In genomic region chr9:99139194-99140023, GRCm38 (mm10) we compare ENCODE assay signal across 8 mouse cellular contexts. TPM values are rescaled to one million over a fixed set of nuclear protein-coding genes. Genes with fewer than 3 reads are reported as not detected.
A peak's percentile ranks its signal among the peaks of the same experiment; 100 is the strongest.
DNase-seq lines count a peak whose midpoint lies in the region; ATAC-seq and TF ChIP-seq lines count a peak whose summit lies in the region.

No protein-coding gene starts in this region.

- peak overlapping the region; percentile 78 for H3K27ac ChIP-seq in embryonic facial prominence, embryonic 14.5 days (replicated peaks; ENCODE audit: low read depth, low read length)
- no peak overlapping the region for H3K27ac ChIP-seq in limb, embryonic 14.5 days (replicated peaks; ENCODE audit: low read depth, low read length)
- peak overlapping the region; percentile 96 for H3K27ac ChIP-seq in midbrain, embryonic 16.5 days (ENCODE audit: low read length)

- H3K4me2 ChIP-seq in embryonic facial prominence, embryonic 14.5 days (ENCODE audit: low read depth, low read length): peak overlapping the region; percentile 80
- peak overlapping the region; percentile 72 for H3K4me2 ChIP-seq in limb, embryonic 14.5 days (replicated peaks; ENCODE audit: low read depth, low read length, severe bottlenecking)
- peak overlapping the region; percentile 73 for H3K4me2 ChIP-seq in midbrain, embryonic 16.5 days (ENCODE audit: low read length)

- no peaks in the 10 kb centered on the region for H3K36me3 ChIP-seq in embryonic facial prominence, embryonic 14.5 days (ENCODE audit: control insufficient read depth, insufficient read depth, low read length)
- H3K36me3 ChIP-seq in limb, embryonic 14.5 days (ENCODE audit: control insufficient read depth, insufficient read depth, low read length): no peaks in the 10 kb centered on the region
- no peaks in the 10 kb centered on the region for H3K36me3 ChIP-seq in midbrain, embryonic 16.5 days (ENCODE audit: control insufficient read depth, insufficient read depth, low read length)

- no peak for TF ChIP-seq POLR2A in limb, embryonic 14.5 days (IDR thresholded peaks at IDR 0.05; ENCODE audit: borderline replicate concordance, extremely low read depth, insufficient read depth, insufficient read length)

- H3K4me3 ChIP-seq in embryonic facial prominence, embryonic 14.5 days (ENCODE audit: low read depth, low read length): peak overlapping the region; percentile 81
- H3K4me3 ChIP-seq in limb, embryonic 14.5 days (replicated peaks; ENCODE audit: low read length): peak overlapping the region; percentile 75
- peak overlapping the region; percentile 85 for H3K4me3 ChIP-seq in midbrain, embryonic 16.5 days (ENCODE audit: low read depth, low read length)

- DNase-seq in left cerebral cortex, adult 18-20 months (ENCODE audit: low spot score in 2 of 2): peak; percentile 17 to 35
- DNase-seq in left cerebral cortex, adult 11 months (ENCODE audit: low spot score): no peak
- peak; percentile 57 for DNase-seq in NIH3T3 (ENCODE audit: low read depth)
- DNase-seq in embryonic facial prominence, embryonic 14.5 days (ENCODE audit: low spot score): peak; percentile 24
- DNase-seq in heart, postnatal 4 days: peak; percentile 30
- DNase-seq in limb, embryonic 14.5 days (ENCODE audit: low spot score): no peak
- peak; percentile 57 for DNase-seq in yolk sac, embryonic 10.5 days (ENCODE audit: low spot score)

- no peaks in the 10 kb centered on the region for H3K9me3 ChIP-seq in embryonic facial prominence, embryonic 14.5 days (ENCODE audit: control insufficient read depth, low read length)
- H3K9me3 ChIP-seq in limb, embryonic 14.5 days (ENCODE audit: control insufficient read depth, low read length): no peaks in the 10 kb centered on the region
- H3K9me3 ChIP-seq in midbrain, embryonic 16.5 days (replicated peaks; ENCODE audit: control insufficient read depth, low read length, poor library complexity, severe bottlenecking): no peaks in the 10 kb centered on the region

- 0 out of 2 replicates have a peak, but pooled peaks cover 3% of the 10 kb centered on the region for H3K4me1 ChIP-seq in embryonic facial prominence, embryonic 14.5 days (ENCODE audit: control insufficient read depth, insufficient read depth, low read length)
- no peaks in the 10 kb centered on the region for H3K4me1 ChIP-seq in limb, embryonic 14.5 days (ENCODE audit: control insufficient read depth, insufficient read depth, low read length)
- H3K4me1 ChIP-seq in midbrain, embryonic 16.5 days (ENCODE audit: control insufficient read depth, insufficient read depth, low read length): peaks cover 20% of the 10 kb centered on the region

- ATAC-seq in embryonic facial prominence, embryonic 14.5 days (ENCODE audit: low read depth): peak; percentile 75
- ATAC-seq in limb, embryonic 14.5 days (ENCODE audit: low FRiP score, low read depth): peak; percentile 69
- no peak; the same call in 1 of the 2 replicates for ATAC-seq in midbrain, embryonic 16.5 days

- WGBS in embryonic facial prominence, embryonic 14.5 days: 2% methylated on average over 25 of the region's 77 CpGs
- WGBS in limb, embryonic 14.5 days: under 1% methylated on average over 43 of the region's 77 CpGs
- 0% methylated on average over 55 of the region's 77 CpGs for WGBS in midbrain, embryonic 16.5 days

- H3K27me3 ChIP-seq in embryonic facial prominence, embryonic 14.5 days (replicated peaks; ENCODE audit: control insufficient read depth, insufficient read depth, low read length): no peaks in the 10 kb centered on the region; the same call in 1 of the 2 replicates
- peaks cover 13% of the 10 kb centered on the region; the same call in 1 of the 2 replicates for H3K27me3 ChIP-seq in limb, embryonic 14.5 days (ENCODE audit: control insufficient read depth, insufficient read depth, low read length)
- H3K27me3 ChIP-seq in midbrain, embryonic 16.5 days (ENCODE audit: control insufficient read depth, insufficient read depth, low read depth, low read length): no peaks in the 10 kb centered on the region

- H3K9ac ChIP-seq in embryonic facial prominence, embryonic 14.5 days (ENCODE audit: low read depth, low read length): peak overlapping the region; percentile 74
- peak overlapping the region; percentile 71 for H3K9ac ChIP-seq in limb, embryonic 14.5 days (ENCODE audit: low read depth, low read length, severe bottlenecking)
- peak overlapping the region; percentile 92 for H3K9ac ChIP-seq in midbrain, embryonic 16.5 days (ENCODE audit: low read depth, low read length)

RNA-seq across cellular contexts. Expression of gene Pik3cb, which starts 1.0 kb away (rescaled TPM):
- total RNA-seq in left cerebral cortex, adult 18-20 months (2021): 10 to 100 TPM; 24.4 to 25.5 TPM
- polyA plus RNA-seq in embryonic facial prominence, embryonic 14.5 days (2014; fragmentation: Nextera tagmentation; extraction: Ambion mirVana): 1.3 and 1.6 TPM in 2 replicates
- total RNA-seq in heart, postnatal 4 days (2021): 10 to 100 TPM; 11.0 to 11.6 TPM
- 2.4 and 3.1 TPM in 2 replicates for polyA plus RNA-seq in limb, embryonic 14.5 days (2012; rRNA removed)
- 1.0 and 1.1 TPM in 2 replicates for polyA plus RNA-seq in limb, embryonic 14.5 days (2014; fragmentation: Nextera tagmentation; extraction: Ambion mirVana)
- polyA plus RNA-seq in midbrain, embryonic 16.5 days (2015; fragmentation: Nextera tagmentation; extraction: Ambion mirVana): 2.3 and 3.4 TPM in 2 replicates

Comparison
In these comparisons a context has a peak if more than half of its experiments do, and no peak if none do; other contexts are left out.
1. DNase-seq: peak in left cerebral cortex, adult 18-20 months (2 of 2), NIH3T3 (single experiment), embryonic facial prominence, embryonic 14.5 days (single experiment), heart, postnatal 4 days (single experiment) and yolk sac, embryonic 10.5 days (single experiment); none in left cerebral cortex, adult 11 months (single experiment) and limb, embryonic 14.5 days (single experiment).
2. Peak in every context shown above with its lines, with median percentiles within 50 percentile points of each other: H3K4me2 ChIP-seq, H3K4me3 ChIP-seq and H3K9ac ChIP-seq.